Mouse (Mus musculus) heart, adult 2 months (tissue): ENCODE measurements around the gene Fam160b1.

Experiments used
- CTCF ChIP-seq: fragments of 200-600 bp; IDR thresholded peaks from 2 replicates; pipeline ENCODE4 v1.8.1; 2022; ENCODE audit warnings: antibody characterized with exemption, mild to moderate bottlenecking, moderate library complexity
- EP300 ChIP-seq: fragments of 200-500 bp; IDR thresholded peaks from 2 replicates; pipeline ENCODE4 v1.6.1; 2011; ENCODE audit warnings: low read depth, low read length, control low read depth; ENCODE audit not compliant: insufficient read depth

GRCm38 (mm10) chr19:57426841-57427240, 66.4 kb downstream of the Fam160b1 start:
- TF ChIP-seq EP300 = no peak
- no peak for TF ChIP-seq CTCF
